Mouse (Mus musculus): Measurements from ENCODE around the gene Astn2. TPM values are rescaled to one million over a fixed set of nuclear protein-coding genes. Genes with fewer than 3 reads are reported as not detected.

Gene Astn2
- polyA plus RNA-seq, 1 experiment from 2014 or later = 0.24 TPM

DNA sequence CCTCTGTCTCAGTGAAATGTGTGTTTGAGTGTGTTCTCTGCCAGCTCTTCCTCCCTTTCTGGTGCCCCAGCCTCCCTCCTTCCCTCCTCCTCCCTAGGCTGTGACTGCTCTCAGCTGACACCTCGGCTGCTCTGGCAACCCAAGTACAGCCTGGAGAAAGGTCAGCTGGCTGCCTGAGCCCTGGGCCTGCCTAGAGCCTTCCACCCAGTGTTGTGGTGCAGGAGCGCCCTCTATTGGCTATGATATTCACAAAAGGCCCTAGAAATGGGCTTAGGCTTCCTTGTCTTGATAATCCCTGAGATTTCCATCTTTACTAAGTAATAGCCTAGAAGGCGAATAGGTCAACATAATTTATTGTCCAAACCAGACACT, 908.0 kb downstream of the Astn2 start:
- H3K4me3 ChIP-seq (replicated peaks; ENCODE audit: low read depth, low read length) = no peak overlapping the region
- H3K4me1 ChIP-seq (replicated peaks; ENCODE audit: insufficient read depth, low read length) = no peaks in the 10 kb centered on the region
- H3K9ac ChIP-seq (ENCODE audit: low read depth, low read length) = no peak overlapping the region
- no peaks in the 10 kb centered on the region for H3K36me3 ChIP-seq (ENCODE audit: insufficient read depth, low read length)
- H3K27ac ChIP-seq = no peak overlapping the region
- peak; percentile 98 for TF ChIP-seq CTCF (IDR thresholded peaks at IDR 0.05; ENCODE audit: low read depth)
- ATAC-seq (replicated peaks; ENCODE audit: low FRiP score, low read depth) (peak; percentile 98), DNase-seq (ENCODE audit: low spot score) (peak; percentile 98)
- H3K27me3 ChIP-seq (ENCODE audit: insufficient read depth, low read length) = no peaks in the 10 kb centered on the region
- no peak overlapping the region for H3K4me2 ChIP-seq (ENCODE audit: low read length)
- no peaks in the 10 kb centered on the region for H3K9me3 ChIP-seq (replicated peaks; ENCODE audit: low read length)
- WGBS = 1% methylated on average over 3 of the region's 3 CpGs

- no peaks in the 10 kb centered on the region for H3K36me3 ChIP-seq (ENCODE audit: insufficient read depth, low read length)
- no peak overlapping the region for H3K4me2 ChIP-seq (ENCODE audit: low read length)
- no peaks in the 10 kb centered on the region for H3K27me3 ChIP-seq (ENCODE audit: insufficient read depth, low read length)
- no peak overlapping the region for H3K4me3 ChIP-seq (replicated peaks; ENCODE audit: low read depth, low read length)
- DNase-seq (ENCODE audit: low spot score) = no peak
- ATAC-seq (replicated peaks; ENCODE audit: low FRiP score, low read depth) = 0 out of 2 replicates have a peak, but pooled peaks have one; percentile 3
- no peak overlapping the region for H3K9ac ChIP-seq (ENCODE audit: low read depth, low read length)
- H3K4me1 ChIP-seq (replicated peaks; ENCODE audit: insufficient read depth, low read length) = no peaks in the 10 kb centered on the region
- 63% methylated on average over 6 of the region's 6 CpGs for WGBS
- H3K27ac ChIP-seq = no peak overlapping the region
- no peaks in the 10 kb centered on the region for H3K9me3 ChIP-seq (replicated peaks; ENCODE audit: low read length)
- no peak for TF ChIP-seq CTCF (IDR thresholded peaks at IDR 0.05; ENCODE audit: low read depth)
These were observed 908.5 kb downstream of the Astn2 start for GRCm38 (mm10) chr4:65495705-65496462.

DNA sequence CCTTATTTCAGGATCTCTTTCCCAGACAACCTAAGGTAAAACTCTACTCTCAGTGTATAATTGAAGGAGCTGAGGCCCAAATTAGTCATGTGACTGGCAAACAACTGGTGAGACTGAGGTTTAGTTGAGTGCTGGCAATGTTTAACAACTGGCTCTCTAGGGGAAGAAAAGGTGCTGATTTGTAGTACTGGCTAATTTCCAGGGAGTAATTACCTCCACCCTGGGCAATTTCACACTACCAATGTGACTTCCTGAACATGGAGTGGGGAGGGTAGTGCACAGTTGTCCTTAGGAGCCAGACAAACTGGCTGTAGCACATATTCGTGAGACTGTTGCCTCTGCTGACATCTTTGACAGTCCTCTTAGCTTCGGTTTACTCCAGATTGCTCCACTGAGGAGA, 912.9 kb downstream of the Astn2 start:
- no peak overlapping the region for H3K9ac ChIP-seq (ENCODE audit: low read depth, low read length)
- no peaks in the 10 kb centered on the region for H3K36me3 ChIP-seq (ENCODE audit: insufficient read depth, low read length)
- H3K4me1 ChIP-seq (replicated peaks; ENCODE audit: insufficient read depth, low read length) = no peaks in the 10 kb centered on the region
- H3K4me3 ChIP-seq (replicated peaks; ENCODE audit: low read depth, low read length) = no peak overlapping the region
- WGBS = 46% methylated on average over 2 of the region's 2 CpGs
- no peaks in the 10 kb centered on the region for H3K9me3 ChIP-seq (replicated peaks; ENCODE audit: low read length)
- H3K27me3 ChIP-seq (ENCODE audit: insufficient read depth, low read length) = no peaks in the 10 kb centered on the region
- H3K4me2 ChIP-seq (ENCODE audit: low read length) = no peak overlapping the region
- DNase-seq (ENCODE audit: low spot score) (peak; percentile 40), ATAC-seq (replicated peaks; ENCODE audit: low FRiP score, low read depth) (peak; percentile 45; the same call in 1 of the 2 replicates)
- H3K27ac ChIP-seq = 0 out of 2 replicates have a peak overlapping the region, but pooled peaks have one; percentile 2
- no peak for TF ChIP-seq CTCF (IDR thresholded peaks at IDR 0.05; ENCODE audit: low read depth)

DNA sequence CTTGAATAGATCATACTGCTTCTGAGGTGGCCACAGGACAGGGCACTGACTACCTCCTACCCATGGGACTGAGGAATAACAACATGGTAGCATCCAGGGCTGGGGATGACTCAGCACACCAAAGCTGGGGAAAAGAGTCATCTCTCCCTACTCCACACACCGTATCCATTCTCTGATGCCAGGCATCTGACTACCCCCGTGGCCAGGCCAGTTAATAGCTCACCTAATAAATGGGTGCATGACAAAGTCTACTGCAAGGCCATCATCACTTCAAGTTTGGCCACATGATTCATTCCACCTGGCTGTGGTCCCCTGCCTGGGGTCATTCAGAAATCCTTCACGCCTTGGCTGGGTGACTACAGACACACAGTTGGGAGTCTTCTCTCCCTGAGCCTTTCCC, 914.7 kb downstream of the Astn2 start:
- Histone ChIP-seq H3K4me1 (replicated peaks; ENCODE audit: insufficient read depth, low read length) (no peaks in the 10 kb centered on the region), H3K36me3 (ENCODE audit: insufficient read depth, low read length) (no peaks in the 10 kb centered on the region), H3K27ac (no peak overlapping the region), H3K4me2 (ENCODE audit: low read length) (no peak overlapping the region), H3K9ac (ENCODE audit: low read depth, low read length) (no peak overlapping the region), H3K9me3 (replicated peaks; ENCODE audit: low read length) (no peaks in the 10 kb centered on the region), H3K4me3 (replicated peaks; ENCODE audit: low read depth, low read length) (no peak overlapping the region), H3K27me3 (ENCODE audit: insufficient read depth, low read length) (no peaks in the 10 kb centered on the region)
- peak; percentile 87 for ATAC-seq (replicated peaks; ENCODE audit: low FRiP score, low read depth)
- TF ChIP-seq CTCF (IDR thresholded peaks at IDR 0.05; ENCODE audit: low read depth) = no peak
- 58% methylated on average over 3 of the region's 3 CpGs for whole genome bisulfite sequencing
- DNase-seq (ENCODE audit: low spot score) = no peak

DNA sequence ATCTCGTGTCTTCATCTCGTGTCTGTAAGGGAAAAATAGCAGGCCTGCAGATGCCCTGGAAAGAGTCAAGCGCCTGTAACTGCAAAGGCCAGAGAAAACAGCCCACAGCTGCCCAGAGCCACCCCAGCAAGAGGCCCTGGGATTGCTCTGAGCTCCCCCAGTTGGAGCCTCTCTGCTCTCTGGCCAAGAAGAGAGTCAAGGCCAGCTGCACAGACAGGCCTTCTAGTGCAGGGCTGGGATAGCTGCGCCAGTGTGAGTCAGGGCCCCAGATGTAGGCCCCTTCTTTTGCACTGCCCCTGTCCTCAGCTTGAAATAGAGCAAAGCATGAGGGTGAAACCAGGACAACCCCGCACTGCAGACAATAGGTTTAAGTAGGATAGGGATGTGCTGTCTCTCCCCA, 922.8 kb downstream of the Astn2 start:
- ATAC-seq (replicated peaks; ENCODE audit: low FRiP score, low read depth) (no peak), DNase-seq (ENCODE audit: low spot score) (no peak)
- no peak overlapping the region for H3K27ac ChIP-seq

GRCm38 (mm10) chr4:65477106-65477505, 927.3 kb downstream of the Astn2 start:
- H3K27me3 ChIP-seq (ENCODE audit: insufficient read depth, low read length) = no peaks in the 10 kb centered on the region
- no peaks in the 10 kb centered on the region for H3K9me3 ChIP-seq (replicated peaks; ENCODE audit: low read length)
- H3K36me3 ChIP-seq (ENCODE audit: insufficient read depth, low read length) = no peaks in the 10 kb centered on the region
- 35% methylated on average over 6 of the region's 6 CpGs for WGBS
- no peak overlapping the region for H3K4me2 ChIP-seq (ENCODE audit: low read length)
- H3K4me1 ChIP-seq (replicated peaks; ENCODE audit: insufficient read depth, low read length) = no peaks in the 10 kb centered on the region
- no peak for TF ChIP-seq CTCF (IDR thresholded peaks at IDR 0.05; ENCODE audit: low read depth)
- DNase-seq (ENCODE audit: low spot score) (peak; percentile 18), ATAC-seq (replicated peaks; ENCODE audit: low FRiP score, low read depth) (no peak; the same call in 1 of the 2 replicates)
- H3K9ac ChIP-seq (ENCODE audit: low read depth, low read length) = no peak overlapping the region
- no peak overlapping the region for H3K4me3 ChIP-seq (replicated peaks; ENCODE audit: low read depth, low read length)
- H3K27ac ChIP-seq = no peak overlapping the region

More for the DNA sequence above, 922.8 kb downstream of the Astn2 start:
- Histone ChIP-seq H3K4me1 (replicated peaks; ENCODE audit: insufficient read depth, low read length) (no peaks in the 10 kb centered on the region), H3K4me2 (ENCODE audit: low read length) (no peak overlapping the region), H3K27me3 (ENCODE audit: insufficient read depth, low read length) (no peaks in the 10 kb centered on the region), H3K9ac (ENCODE audit: low read depth, low read length) (no peak overlapping the region), H3K9me3 (replicated peaks; ENCODE audit: low read length) (no peaks in the 10 kb centered on the region), H3K36me3 (ENCODE audit: insufficient read depth, low read length) (no peaks in the 10 kb centered on the region), H3K4me3 (replicated peaks; ENCODE audit: low read depth, low read length) (no peak overlapping the region)
- WGBS = 71% methylated on average over 5 of the region's 5 CpGs
- no peak for TF ChIP-seq CTCF (IDR thresholded peaks at IDR 0.05; ENCODE audit: low read depth)

All from kidney, postnatal 0 days (tissue).